Mouse (Mus musculus): ENCODE results near the gene Ankrd49.

The Ankrd49 gene

GRCm38 (mm10) chr9:14740151-14740924 lies 44.3 kb downstream of the Ankrd49 start, which contains the start of gene Piwil4:
Gene Piwil4, minus strand, starts transcription at chr9:14740733.
- DNase-seq = no peak

GRCm38 (mm10) chr9:14739498-14740150 lies 45.0 kb downstream of the Ankrd49 start:
- DNase-seq = no peak

GRCm38 (mm10) chr9:14730941-14731541 lies 53.6 kb downstream of the Ankrd49 start:
- DNase-seq = peak; percentile 22 to 40

All from cerebellum, postnatal 14 days (tissue).